Mouse (Mus musculus) kidney, embryonic 14.5 days (tissue): ENCODE data around the gene Wipf1. TPM values are rescaled to one million over a fixed set of nuclear protein-coding genes. Genes with fewer than 3 reads are reported as not detected.

Experiments used
- ATAC-seq: fragments of 200-750 bp; cut with Nextera tagmentation; 2 replicates; pipeline ENCODE4 v1.8.0; 2017; ENCODE audit warnings: moderate number of reproducible peaks, mild to moderate bottlenecking, moderate TSS enrichment, moderate library complexity; ENCODE audit not compliant: low FRiP score, low TSS enrichment
- H3K27ac ChIP-seq: fragments of 300-500 bp; sonication (generic); 2 replicates; pipeline ENCODE4 v1.5.1; 2014; ENCODE audit warnings: low read depth, mild to moderate bottlenecking, low read length, moderate library complexity, mixed read lengths
- H3K27me3 ChIP-seq: fragments of 300-500 bp; sonication (generic); 2 replicates; pipeline ENCODE4 v1.6.1; 2014; ENCODE audit warnings: mild to moderate bottlenecking, low read length; ENCODE audit not compliant: control insufficient read depth, insufficient read depth
- H3K36me3 ChIP-seq: fragments of 300-500 bp; sonication (generic); 2 replicates; pipeline ENCODE4 v1.6.1; 2014; ENCODE audit warnings: low read length, mixed read lengths; ENCODE audit not compliant: control insufficient read depth, insufficient read depth
- H3K4me1 ChIP-seq: fragments of 300-500 bp; sonication (generic); 2 replicates; pipeline ENCODE4 v1.6.1; 2014; ENCODE audit warnings: low read length, mixed read lengths; ENCODE audit not compliant: control insufficient read depth, insufficient read depth
- H3K4me2 ChIP-seq: fragments of 300-500 bp; sonication (generic); replicated peaks from 2 replicates; pipeline ENCODE4 v1.6.1; 2014; ENCODE audit warnings: low read depth, mild to moderate bottlenecking, low read length
- H3K4me3 ChIP-seq: fragments of 300-500 bp; sonication (generic); 2 replicates; pipeline ENCODE4 v1.5.1; 2014; ENCODE audit warnings: mild to moderate bottlenecking, low read length
- H3K9ac ChIP-seq: fragments of 300-500 bp; sonication (generic); 2 replicates; pipeline ENCODE4 v1.6.1; 2014; ENCODE audit warnings: low read depth, mild to moderate bottlenecking, low read length, moderate library complexity
- H3K9me3 ChIP-seq: fragments of 300-500 bp; sonication (generic); 2 replicates; pipeline ENCODE4 v1.6.1; 2016; ENCODE audit warnings: low read length; ENCODE audit not compliant: control insufficient read depth
- WGBS: fragments of 180-500 bp; shearing (Covaris S2); extraction: QIAGEN DNeasy Blood & Tissue Kit; methylation state at CpG from one replicate; pipeline ENCODE4 v1.1.7; 2014; 5-methylcytosine and 5-hydroxymethylcytosine counted together
- polyA plus RNA-seq: library from polyadenylated mRNA; unstranded; fragments of >200 nt; fragmentation: Nextera tagmentation; extraction: Ambion mirVana; gene quantifications from 2 replicates; pipeline ENCODE4 v1.2.1, GENCODE M21; 2014

The Wipf1 gene
- polyA plus RNA-seq, 1 experiment from 2014 or later = 12.9 TPM

DNA sequence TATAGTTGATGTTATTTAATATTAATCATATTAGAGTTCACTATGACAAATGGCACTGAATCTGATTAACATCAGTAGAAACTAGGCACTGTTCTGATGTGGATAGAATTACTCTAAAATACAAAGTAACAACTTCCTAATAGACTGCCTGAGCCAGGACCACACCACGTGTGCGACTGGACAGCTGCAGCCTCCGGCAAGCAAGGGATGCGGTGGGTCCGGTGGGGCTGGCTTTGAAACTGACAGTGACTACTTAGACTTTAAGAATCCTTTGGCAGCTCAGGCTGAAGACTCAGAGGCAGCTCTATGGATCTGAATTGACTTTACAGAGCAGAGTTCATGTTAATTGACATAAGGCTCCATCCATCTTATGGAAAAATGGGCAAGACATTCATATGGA lies 76.4 kb downstream of the Wipf1 start:
- H3K9ac ChIP-seq = no peak overlapping the region
- no peaks in the 10 kb centered on the region for H3K36me3 ChIP-seq
- no peak for ATAC-seq
- 79% methylated on average over 5 of the region's 5 CpGs for WGBS
- no peak overlapping the region for H3K4me2 ChIP-seq
- H3K4me1 ChIP-seq = peaks cover 14% of the 10 kb centered on the region
- H3K4me3 ChIP-seq = no peak overlapping the region
- H3K27ac ChIP-seq = no peak overlapping the region
- H3K9me3 ChIP-seq = no peaks in the 10 kb centered on the region
- no peaks in the 10 kb centered on the region for H3K27me3 ChIP-seq

DNA sequence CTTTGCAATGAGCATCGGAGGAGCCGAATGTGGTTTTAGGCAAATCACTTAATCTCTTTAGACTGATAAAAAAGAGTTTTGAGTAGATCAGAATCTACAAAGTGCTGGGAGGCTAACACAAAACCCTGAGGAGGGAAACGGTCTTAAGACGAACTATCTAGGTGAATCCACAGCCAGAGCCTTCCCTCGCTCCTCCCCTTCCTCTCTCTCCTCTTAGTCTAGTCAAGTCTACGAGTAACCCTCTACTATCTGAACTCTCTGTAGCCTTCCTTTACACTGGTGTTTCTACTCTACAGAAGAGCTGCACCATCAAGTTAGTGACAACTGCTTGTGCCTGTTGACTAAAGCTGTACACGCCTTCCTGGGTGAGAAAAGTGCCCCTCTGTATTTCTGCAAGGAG lies 77.0 kb downstream of the Wipf1 start:
- no peaks in the 10 kb centered on the region for H3K27me3 ChIP-seq
- no peak overlapping the region for H3K9ac ChIP-seq
- H3K4me1 ChIP-seq = peaks cover 14% of the 10 kb centered on the region
- no peaks in the 10 kb centered on the region for H3K36me3 ChIP-seq
- 83% methylated on average over 7 of the region's 7 CpGs for WGBS
- ATAC-seq = no peak
- no peak overlapping the region for H3K4me2 ChIP-seq
- no peak overlapping the region for H3K4me3 ChIP-seq
- no peak overlapping the region for H3K27ac ChIP-seq
- no peaks in the 10 kb centered on the region for H3K9me3 ChIP-seq

DNA sequence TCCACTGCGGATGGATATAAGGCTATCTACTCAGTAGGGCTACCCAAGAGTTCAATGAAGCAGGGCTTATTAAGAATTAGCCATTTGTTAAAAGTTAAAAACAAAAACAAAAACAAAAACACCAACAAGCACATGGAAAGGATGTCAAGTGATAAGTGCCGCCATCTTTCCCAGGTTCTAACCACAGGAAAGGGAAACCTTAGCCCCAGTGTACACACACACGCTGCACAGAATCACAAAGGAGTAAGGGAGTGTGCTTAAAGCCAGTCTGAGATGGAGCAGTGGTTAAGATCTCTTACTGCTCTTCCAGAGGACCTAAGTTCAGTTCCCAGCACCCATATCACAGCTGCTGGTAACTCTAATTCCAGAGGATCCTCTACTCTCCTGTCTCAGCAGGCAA lies 78.0 kb downstream of the Wipf1 start:
- Histone ChIP-seq H3K27me3 (no peaks in the 10 kb centered on the region), H3K4me1 (peaks cover 14% of the 10 kb centered on the region), H3K27ac (no peak overlapping the region), H3K4me3 (no peak overlapping the region), H3K9ac (no peak overlapping the region), H3K4me2 (no peak overlapping the region), H3K9me3 (no peaks in the 10 kb centered on the region), H3K36me3 (no peaks in the 10 kb centered on the region)
- 95% methylated on average over 3 of the region's 3 CpGs for WGBS
- ATAC-seq = no peak

- no peak overlapping the region for H3K9ac ChIP-seq
- H3K27ac ChIP-seq = peak overlapping the region; percentile 20; the same call in 1 of the 2 replicates
- no peaks in the 10 kb centered on the region for H3K9me3 ChIP-seq
- H3K4me1 ChIP-seq = peaks cover 14% of the 10 kb centered on the region
- no peaks in the 10 kb centered on the region for H3K27me3 ChIP-seq
- WGBS = 29% methylated on average over 6 of the region's 6 CpGs
- H3K4me2 ChIP-seq = peak overlapping the region; percentile 13; the same call in 1 of the 2 replicates
- H3K36me3 ChIP-seq = no peaks in the 10 kb centered on the region
- peak; percentile 64 for ATAC-seq
- no peak overlapping the region for H3K4me3 ChIP-seq
Measured at GRCm38 (mm10) chr2:73450172-73450715, 79.3 kb downstream of the Wipf1 start.

DNA sequence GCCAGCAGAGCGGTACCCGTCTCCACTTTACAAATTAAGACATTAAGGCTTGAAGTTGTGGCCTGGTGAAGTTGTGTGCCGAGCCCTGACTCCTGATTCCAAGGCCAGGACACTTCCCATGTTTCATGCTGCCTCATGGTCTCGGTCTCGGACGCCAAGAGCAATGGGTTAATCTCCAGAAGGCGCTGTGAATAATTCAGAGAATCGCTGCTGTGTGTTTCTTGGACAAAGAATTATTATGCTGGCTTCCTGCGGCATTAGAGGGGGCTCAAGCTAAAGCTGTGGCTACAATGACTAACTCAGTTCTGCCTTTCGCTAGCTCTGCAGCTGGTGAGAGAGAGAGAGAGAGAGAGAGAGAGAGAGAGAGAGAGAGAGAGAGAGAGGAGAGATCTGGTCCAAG lies 85.5 kb downstream of the Wipf1 start:
- Histone ChIP-seq H3K27me3 (no peaks in the 10 kb centered on the region), H3K9ac (no peak overlapping the region), H3K4me3 (no peak overlapping the region), H3K27ac (no peak overlapping the region), H3K36me3 (peaks cover 16% of the 10 kb centered on the region; the same call in 1 of the 2 replicates), H3K4me1 (peaks cover under 1% of the 10 kb centered on the region; the same call in 1 of the 2 replicates), H3K9me3 (no peaks in the 10 kb centered on the region), H3K4me2 (no peak overlapping the region)
- no peak for ATAC-seq
- WGBS = 84% methylated on average over 10 of the region's 10 CpGs

DNA sequence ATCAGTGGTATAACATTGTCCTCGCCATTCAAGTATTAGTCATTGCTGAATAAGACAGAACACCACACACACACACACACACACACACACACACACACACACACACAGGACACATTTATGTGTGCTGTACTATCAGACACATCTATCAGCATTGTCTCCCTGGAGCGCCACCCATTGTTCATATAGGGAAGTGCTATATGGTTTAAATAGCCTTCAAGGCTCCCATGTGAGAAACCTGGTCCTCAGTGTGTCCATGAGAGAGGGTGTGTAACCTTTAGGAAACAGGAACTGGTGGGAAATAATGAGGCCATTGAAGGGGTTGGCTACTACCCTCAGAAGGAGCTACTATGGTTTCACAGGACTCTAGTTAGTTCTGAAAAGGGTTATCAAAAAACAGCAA lies 87.5 kb downstream of the Wipf1 start:
- Histone ChIP-seq H3K4me3 (no peak overlapping the region), H3K36me3 (peaks cover 20% of the 10 kb centered on the region; the same call in 1 of the 2 replicates), H3K27ac (no peak overlapping the region), H3K27me3 (no peaks in the 10 kb centered on the region), H3K4me2 (no peak overlapping the region), H3K9ac (no peak overlapping the region), H3K4me1 (no peaks in the 10 kb centered on the region), H3K9me3 (no peaks in the 10 kb centered on the region)
- WGBS = 71% methylated on average over 2 of the region's 2 CpGs
- ATAC-seq = no peak

DNA sequence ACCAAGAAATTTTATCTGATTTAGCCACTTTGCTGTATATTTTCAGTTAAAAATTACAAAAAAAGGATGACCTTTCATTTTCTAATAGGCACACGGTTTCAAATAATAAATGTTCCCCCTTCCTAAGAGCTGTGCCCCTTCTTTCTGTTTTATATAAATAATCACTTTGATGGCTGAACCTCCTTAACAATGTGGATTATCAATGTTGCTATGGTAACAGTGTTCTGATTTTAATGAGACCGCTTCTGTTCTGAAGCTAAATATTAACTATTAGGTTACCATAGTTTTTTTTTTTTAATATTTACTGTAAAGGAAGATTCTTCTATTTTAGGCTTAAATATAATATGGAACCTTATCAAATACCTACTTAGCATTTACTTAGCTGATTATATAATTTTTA lies 89.2 kb downstream of the Wipf1 start:
- Histone ChIP-seq H3K4me2 (no peak overlapping the region), H3K4me1 (no peaks in the 10 kb centered on the region), H3K9ac (no peak overlapping the region), H3K27me3 (no peaks in the 10 kb centered on the region), H3K9me3 (no peaks in the 10 kb centered on the region), H3K4me3 (no peak overlapping the region), H3K27ac (no peak overlapping the region), H3K36me3 (peaks cover 30% of the 10 kb centered on the region; the same call in 1 of the 2 replicates)
- 86% methylated on average over 2 of the region's 2 CpGs for WGBS
- ATAC-seq = no peak

DNA sequence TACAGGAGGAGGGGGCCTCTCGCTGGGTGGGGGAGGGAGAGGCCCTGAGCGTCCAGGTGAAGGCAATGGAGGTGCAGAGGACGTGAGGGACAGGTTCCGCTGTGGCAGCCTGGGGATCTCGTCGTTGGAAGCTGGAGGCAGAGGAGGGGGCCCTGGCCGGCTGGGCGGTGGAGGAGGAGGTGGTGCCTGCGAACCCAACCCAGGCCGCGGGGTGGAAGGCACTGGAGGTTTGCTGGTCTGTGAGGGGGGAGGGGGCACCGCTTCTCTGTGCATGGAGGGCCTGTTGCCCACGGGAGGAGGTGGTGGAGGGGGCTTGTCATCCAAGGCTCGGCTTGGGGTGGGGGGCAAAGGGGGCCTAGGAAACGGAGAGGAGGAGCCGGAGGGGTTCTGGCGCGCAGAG lies 92.6 kb downstream of the Wipf1 start:
- no peak for ATAC-seq
- peaks cover 32% of the 10 kb centered on the region for H3K36me3 ChIP-seq

GRCm38 (mm10) chr2:73435847-73436246 lies 93.7 kb downstream of the Wipf1 start:
- H3K36me3 ChIP-seq = peaks cover 32% of the 10 kb centered on the region
- H3K27me3 ChIP-seq = no peaks in the 10 kb centered on the region
- 93% methylated on average over 2 of the region's 2 CpGs for WGBS
- H3K4me3 ChIP-seq = no peak overlapping the region
- no peak for ATAC-seq
- no peaks in the 10 kb centered on the region for H3K9me3 ChIP-seq
- H3K9ac ChIP-seq = no peak overlapping the region
- H3K4me2 ChIP-seq = no peak overlapping the region
- H3K27ac ChIP-seq = no peak overlapping the region
- no peaks in the 10 kb centered on the region for H3K4me1 ChIP-seq

More for the DNA sequence above, 92.6 kb downstream of the Wipf1 start:
- Histone ChIP-seq H3K9me3 (no peaks in the 10 kb centered on the region), H3K4me3 (no peak overlapping the region), H3K9ac (no peak overlapping the region), H3K27ac (no peak overlapping the region), H3K4me2 (no peak overlapping the region), H3K27me3 (no peaks in the 10 kb centered on the region), H3K4me1 (no peaks in the 10 kb centered on the region)
- 53% methylated on average over 16 of the region's 18 CpGs for WGBS
